Mouse (Mus musculus): Measurements from ENCODE around the gene Daam1.

Daam1 gene

GRCm38 (mm10) chr12:71863846-71864543 is 33.1 kb downstream of the Daam1 start:
- DNase-seq (ENCODE audit: low read depth, low spot score), result peak; percentile 65

- DNase-seq (ENCODE audit: low read depth, low spot score), result no peak
Measured at GRCm38 (mm10) chr12:71864544-71864897, 33.6 kb downstream of the Daam1 start.

- no peak for DNase-seq (ENCODE audit: low read depth, low spot score)
Measured at GRCm38 (mm10) chr12:71865937-71866336, 35.1 kb downstream of the Daam1 start.

- DNase-seq (ENCODE audit: low read depth, low spot score), result no peak
Measured at GRCm38 (mm10) chr12:71867345-71868240, 36.7 kb downstream of the Daam1 start.

- no peak for DNase-seq (ENCODE audit: low read depth, low spot score)
Measured at GRCm38 (mm10) chr12:71870644-71871043, 39.8 kb downstream of the Daam1 start.

GRCm38 (mm10) chr12:71872330-71872729 is 41.5 kb downstream of the Daam1 start:
- DNase-seq (ENCODE audit: low read depth, low spot score), result no peak

- DNase-seq (ENCODE audit: low read depth, low spot score), result no peak
Measured at GRCm38 (mm10) chr12:71874561-71874960, 43.7 kb downstream of the Daam1 start.

GRCm38 (mm10) chr12:71874984-71875383 is 44.1 kb downstream of the Daam1 start:
- DNase-seq (ENCODE audit: low read depth, low spot score), result no peak

GRCm38 (mm10) chr12:71875761-71876489 is 45.0 kb downstream of the Daam1 start:
- DNase-seq (ENCODE audit: low read depth, low spot score), result no peak

- DNase-seq (ENCODE audit: low read depth, low spot score), result no peak
Measured at GRCm38 (mm10) chr12:71880987-71881386, 50.1 kb downstream of the Daam1 start.

GRCm38 (mm10) chr12:71881477-71881876 is 50.6 kb downstream of the Daam1 start:
- DNase-seq (ENCODE audit: low read depth, low spot score), result no peak

- no peak for DNase-seq (ENCODE audit: low read depth, low spot score)
Measured at GRCm38 (mm10) chr12:71883066-71883711, 52.3 kb downstream of the Daam1 start.

GRCm38 (mm10) chr12:71885170-71885574 is 54.3 kb downstream of the Daam1 start:
- no peak for DNase-seq (ENCODE audit: low read depth, low spot score)

GRCm38 (mm10) chr12:71885717-71886116 is 54.8 kb downstream of the Daam1 start:
- no peak for DNase-seq (ENCODE audit: low read depth, low spot score)

GRCm38 (mm10) chr12:71886406-71886805 is 55.5 kb downstream of the Daam1 start:
- no peak for DNase-seq (ENCODE audit: low read depth, low spot score)

- no peak for DNase-seq (ENCODE audit: low read depth, low spot score)
Measured at GRCm38 (mm10) chr12:71886941-71887340, 56.1 kb downstream of the Daam1 start.

GRCm38 (mm10) chr12:71888370-71888769 is 57.5 kb downstream of the Daam1 start:
- DNase-seq (ENCODE audit: low read depth, low spot score), result no peak

- DNase-seq (ENCODE audit: low read depth, low spot score), result no peak
Measured at GRCm38 (mm10) chr12:71889266-71889665, 58.4 kb downstream of the Daam1 start.

GRCm38 (mm10) chr12:71890282-71890681 is 59.4 kb downstream of the Daam1 start:
- no peak for DNase-seq (ENCODE audit: low read depth, low spot score)

GRCm38 (mm10) chr12:71891729-71892355 is 61.0 kb downstream of the Daam1 start:
- no peak for DNase-seq (ENCODE audit: low read depth, low spot score)

GRCm38 (mm10) chr12:71892996-71893605 is 62.2 kb downstream of the Daam1 start:
- DNase-seq (ENCODE audit: low read depth, low spot score), result no peak
